Mouse (Mus musculus) kidney, postnatal 0 days (tissue): Measurements from ENCODE around the gene Sptlc3. TPM values are rescaled to one million over a fixed set of nuclear protein-coding genes. Genes with fewer than 3 reads are reported as not detected.

Experiments used
- ATAC-seq: fragments of 200-750 bp; cut with Nextera tagmentation; replicated peaks from 2 replicates; pipeline ENCODE4 v1.8.0; 2017; ENCODE audit warnings: low read depth, moderate number of reproducible peaks, moderate TSS enrichment, moderate library complexity; ENCODE audit not compliant: low FRiP score
- DNase-seq: peaks from one replicate; pipeline ENCODE4 v3.0.0-alpha.2; 2016; ENCODE audit warnings: low spot score
- H3K27ac ChIP-seq: fragments of 300-500 bp; sonication (generic); 2 replicates; pipeline ENCODE4 v1.5.1; 2014; ENCODE audit warnings: mild to moderate bottlenecking
- H3K27me3 ChIP-seq: fragments of 300-500 bp; sonication (generic); 2 replicates; pipeline ENCODE4 v1.6.1; 2014; ENCODE audit warnings: low read length, mixed read lengths; ENCODE audit not compliant: insufficient read depth
- H3K36me3 ChIP-seq: fragments of 300-500 bp; sonication (generic); 2 replicates; pipeline ENCODE4 v1.6.1; 2014; ENCODE audit warnings: low read length, mixed read lengths; ENCODE audit not compliant: insufficient read depth
- H3K4me1 ChIP-seq: fragments of 300-500 bp; sonication (generic); replicated peaks from 2 replicates; pipeline ENCODE4 v1.6.1; 2014; ENCODE audit warnings: antibody characterized with exemption, low read length, mixed read lengths; ENCODE audit not compliant: insufficient read depth
- H3K4me2 ChIP-seq: fragments of 300-500 bp; sonication (generic); 2 replicates; pipeline ENCODE4 v1.6.1; 2014; ENCODE audit warnings: mild to moderate bottlenecking, low read length, moderate library complexity, mixed read lengths
- H3K4me3 ChIP-seq: fragments of 300-500 bp; sonication (generic); replicated peaks from 2 replicates; pipeline ENCODE4 v1.5.1; 2014; ENCODE audit warnings: low read depth, low read length
- H3K9ac ChIP-seq: fragments of 300-500 bp; sonication (generic); 2 replicates; pipeline ENCODE4 v1.6.1; 2014; ENCODE audit warnings: low read depth, low read length
- H3K9me3 ChIP-seq: fragments of 300-500 bp; sonication (generic); replicated peaks from 2 replicates; pipeline ENCODE4 v1.6.1; 2016; ENCODE audit warnings: low read length, inconsistent platforms, mixed read lengths
- CTCF ChIP-seq: IDR thresholded peaks from 2 replicates; pipeline ENCODE4 v1.5.1; 2016; ENCODE audit warnings: antibody characterized with exemption, low read depth, mild to moderate bottlenecking, moderate library complexity
- WGBS: fragments of 180-500 bp; shearing (Covaris S2); extraction: QIAGEN DNeasy Blood & Tissue Kit; methylation state at CpG from one replicate; pipeline ENCODE4 v1.1.7; 2014; 5-methylcytosine and 5-hydroxymethylcytosine counted together
- polyA plus RNA-seq: library from polyadenylated mRNA; unstranded; fragments of >200 nt; fragmentation: Nextera tagmentation; extraction: Ambion mirVana; gene quantifications from 2 replicates; pipeline ENCODE4 v1.2.1, GENCODE M21; 2015

Gene Sptlc3
- polyA plus RNA-seq, 1 experiment from 2014 or later: 1.5 TPM

GRCm38 (mm10) chr2:139608167-139608566 lies 114.5 kb downstream of the Sptlc3 start:
- no peak for DNase-seq
- no peak overlapping the region for H3K9ac ChIP-seq
- no peak for ATAC-seq
- TF ChIP-seq CTCF: no peak
- H3K27me3 ChIP-seq: no peaks in the 10 kb centered on the region
- H3K4me2 ChIP-seq: no peak overlapping the region
- H3K4me1 ChIP-seq: no peaks in the 10 kb centered on the region; the same call in 1 of the 2 replicates
- H3K27ac ChIP-seq: no peak overlapping the region
- H3K4me3 ChIP-seq: no peak overlapping the region
- H3K36me3 ChIP-seq: no peaks in the 10 kb centered on the region
- WGBS: 22% methylated on average over 3 of the region's 3 CpGs
- H3K9me3 ChIP-seq: no peaks in the 10 kb centered on the region

DNA sequence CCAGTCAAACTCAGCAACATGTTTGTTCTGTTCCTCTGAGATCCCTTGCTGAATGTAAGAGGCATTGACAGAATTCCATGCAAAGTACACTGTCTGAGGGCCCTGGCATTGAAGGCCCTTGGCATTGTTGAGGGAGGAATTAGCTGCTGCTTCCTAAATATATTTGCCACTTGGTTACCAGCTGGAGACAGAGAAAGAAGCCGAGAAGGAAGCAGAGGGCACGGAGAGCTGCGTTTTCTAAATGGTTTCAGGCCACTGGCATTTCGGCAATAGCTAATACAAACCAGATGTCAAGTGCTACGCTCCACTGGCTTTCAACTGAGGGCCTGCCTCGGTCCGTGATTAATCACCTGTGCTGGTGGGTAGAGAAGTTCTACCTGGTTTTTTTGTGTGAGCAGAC lies 115.1 kb downstream of the Sptlc3 start:
- ATAC-seq (peak; percentile 56; the same call in 1 of the 2 replicates), DNase-seq (peak; percentile 55)
- no peaks in the 10 kb centered on the region for H3K9me3 ChIP-seq
- TF ChIP-seq CTCF: no peak
- H3K27me3 ChIP-seq: no peaks in the 10 kb centered on the region
- H3K4me3 ChIP-seq: no peak overlapping the region
- H3K4me1 ChIP-seq: no peaks in the 10 kb centered on the region; the same call in 1 of the 2 replicates
- WGBS: 9% methylated on average over 7 of the region's 7 CpGs
- H3K27ac ChIP-seq: peak overlapping the region; percentile 54
- H3K4me2 ChIP-seq: peak overlapping the region; percentile 19; the same call in 1 of the 2 replicates
- no peak overlapping the region for H3K9ac ChIP-seq
- no peaks in the 10 kb centered on the region for H3K36me3 ChIP-seq

- H3K4me3 ChIP-seq: no peak overlapping the region
- no peak overlapping the region for H3K9ac ChIP-seq
- TF ChIP-seq CTCF: no peak
- H3K4me1 ChIP-seq: no peaks in the 10 kb centered on the region; the same call in 1 of the 2 replicates
- 0 out of 2 replicates have a peak overlapping the region, but pooled peaks have one; percentile 54 for H3K27ac ChIP-seq
- peak overlapping the region; percentile 19; the same call in 1 of the 2 replicates for H3K4me2 ChIP-seq
- no peaks in the 10 kb centered on the region for H3K9me3 ChIP-seq
- H3K36me3 ChIP-seq: no peaks in the 10 kb centered on the region
- 28% methylated on average over 7 of the region's 7 CpGs for WGBS
- no peaks in the 10 kb centered on the region for H3K27me3 ChIP-seq
- no peak for ATAC-seq
- DNase-seq: no peak
These were observed 115.5 kb downstream of the Sptlc3 start for GRCm38 (mm10) chr2:139609231-139609630.

DNA sequence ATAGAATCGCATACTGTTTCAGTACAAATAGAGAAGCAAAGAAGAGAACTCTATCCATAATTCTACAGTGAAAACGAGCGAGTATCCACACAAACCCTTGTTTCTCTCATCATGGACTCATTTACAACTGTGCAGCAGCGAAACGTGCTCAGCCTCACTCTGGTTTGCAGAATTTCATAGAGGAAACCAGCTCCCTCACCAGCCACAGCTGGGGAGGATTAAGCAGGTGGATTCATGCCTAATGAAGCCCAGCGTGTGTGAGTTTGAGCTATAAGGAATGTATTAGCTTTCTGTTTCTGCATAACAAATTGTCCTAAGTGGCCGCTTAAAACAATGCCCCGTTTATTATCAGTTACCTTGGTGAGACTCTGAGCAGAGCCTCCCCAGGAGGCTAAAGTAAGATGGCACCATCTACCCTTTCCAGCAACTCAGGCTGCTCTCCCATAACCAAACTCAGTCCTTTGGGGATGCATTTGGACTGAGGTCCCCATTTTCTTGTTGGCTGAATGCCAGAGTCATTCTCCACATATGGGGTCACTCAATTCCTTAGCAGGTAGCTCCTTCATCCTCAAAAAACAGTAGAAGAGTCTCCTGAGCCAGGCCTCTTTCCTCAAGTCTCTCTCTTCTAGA lies 116.1 kb downstream of the Sptlc3 start:
- H3K4me1 ChIP-seq: no peaks in the 10 kb centered on the region; the same call in 1 of the 2 replicates
- H3K4me2 ChIP-seq: 0 out of 2 replicates have a peak overlapping the region, but pooled peaks have one; percentile 19
- H3K9me3 ChIP-seq: no peaks in the 10 kb centered on the region
- WGBS: 28% methylated on average over 8 of the region's 8 CpGs
- no peak overlapping the region for H3K4me3 ChIP-seq
- H3K36me3 ChIP-seq: no peaks in the 10 kb centered on the region
- DNase-seq (no peak), ATAC-seq (no peak)
- no peak for TF ChIP-seq CTCF
- H3K27me3 ChIP-seq: no peaks in the 10 kb centered on the region
- 0 out of 2 replicates have a peak overlapping the region, but pooled peaks have one; percentile 54 for H3K27ac ChIP-seq
- H3K9ac ChIP-seq: no peak overlapping the region

DNA sequence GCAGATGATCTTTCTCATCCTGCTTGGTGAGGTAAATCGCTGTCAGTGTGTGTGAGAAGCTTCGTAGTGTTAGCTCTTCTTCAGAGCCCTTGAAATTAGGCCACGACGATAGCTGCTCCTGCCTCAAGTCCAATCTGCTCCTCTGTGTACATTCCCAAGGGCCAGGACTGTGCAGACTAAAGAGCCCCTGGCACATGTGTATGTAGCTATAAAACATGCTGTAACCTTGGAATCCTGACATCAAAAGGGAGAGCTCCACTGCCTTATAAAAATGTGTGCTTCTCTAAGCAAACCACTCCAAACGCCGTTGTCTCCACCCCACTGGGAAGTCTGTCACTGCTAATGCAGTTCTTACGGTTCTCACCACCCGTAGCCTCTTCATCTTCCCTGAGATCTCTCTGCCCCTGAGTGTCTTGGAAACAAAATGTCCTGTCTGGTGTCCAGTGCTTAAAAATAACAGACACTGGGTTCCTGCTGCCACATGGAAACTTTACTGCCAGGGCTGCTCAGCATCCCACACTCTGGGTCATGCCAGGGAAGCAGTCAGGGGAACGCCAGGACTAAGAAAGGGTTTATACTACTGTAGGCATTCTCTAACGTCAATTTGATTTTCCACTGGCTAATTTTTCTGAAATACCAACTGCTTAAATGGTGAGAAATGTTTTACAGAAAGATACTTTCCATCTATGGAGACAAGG lies 118.8 kb downstream of the Sptlc3 start:
- TF ChIP-seq CTCF: no peak
- H3K4me2 ChIP-seq: no peak overlapping the region
- H3K4me1 ChIP-seq: no peaks in the 10 kb centered on the region; the same call in 1 of the 2 replicates
- ATAC-seq: no peak
- 26% methylated on average over 10 of the region's 10 CpGs for WGBS
- DNase-seq: peak; percentile 34
- H3K27me3 ChIP-seq: no peaks in the 10 kb centered on the region
- H3K9ac ChIP-seq: no peak overlapping the region
- H3K9me3 ChIP-seq: no peaks in the 10 kb centered on the region
- no peak overlapping the region for H3K4me3 ChIP-seq
- no peaks in the 10 kb centered on the region for H3K36me3 ChIP-seq
- no peak overlapping the region; the same call in 1 of the 2 replicates for H3K27ac ChIP-seq

GRCm38 (mm10) chr2:139626496-139626895 lies 132.8 kb downstream of the Sptlc3 start:
- Histone ChIP-seq H3K27me3 (no peaks in the 10 kb centered on the region), H3K4me2 (no peak overlapping the region), H3K4me1 (no peaks in the 10 kb centered on the region), H3K27ac (no peak overlapping the region), H3K4me3 (no peak overlapping the region), H3K9ac (no peak overlapping the region), H3K36me3 (no peaks in the 10 kb centered on the region), H3K9me3 (no peaks in the 10 kb centered on the region)
- DNase-seq (no peak), ATAC-seq (no peak)
- TF ChIP-seq CTCF: no peak
- WGBS: 87% methylated on average over 1 of the region's 1 CpGs
